Mouse (Mus musculus) embryonic fibroblast, embryonic 13.5 days (primary cell): ENCODE results near the gene Arfgap2.

ENCODE experiments used
- CTCF ChIP-seq: IDR thresholded peaks from 2 replicates; pipeline ENCODE4 v1.5.1; 2011; ENCODE audit warnings: mild to moderate bottlenecking, control low read depth, low read length, moderate library complexity, borderline replicate concordance; ENCODE audit not compliant: insufficient read depth
- POLR2A ChIP-seq: IDR thresholded peaks from 2 replicates; pipeline ENCODE4 v1.6.1; 2011; ENCODE audit warnings: low read depth, mild to moderate bottlenecking, control low read depth, low read length, moderate library complexity

GRCm38 (mm10) chr2:91300784-91301183 lies 36.0 kb downstream of the Arfgap2 start:
- TF ChIP-seq CTCF (no peak), POLR2A (no peak)
